Mouse (Mus musculus) ES-Bruce4 (cell line): ENCODE measurements around the gene Olfr1392. TPM values are rescaled to one million over a fixed set of nuclear protein-coding genes. Genes with fewer than 3 reads are reported as not detected.

Source experiments
- H3K27ac ChIP-seq: 2 replicates; pipeline ENCODE4 v1.5.1; 2012; ENCODE audit warnings: low read length, inconsistent platforms; ENCODE audit not compliant: insufficient read depth
- H3K27me3 ChIP-seq: 2 replicates; pipeline ENCODE4 v1.6.1; 2012; ENCODE audit warnings: mild to moderate bottlenecking, low read length, inconsistent platforms; ENCODE audit not compliant: control insufficient read depth, poor library complexity, insufficient read depth, severe bottlenecking
- H3K36me3 ChIP-seq: 2 replicates; pipeline ENCODE4 v1.6.1; 2012; ENCODE audit warnings: inconsistent platforms, mild to moderate bottlenecking, low read length, moderate library complexity; ENCODE audit not compliant: control insufficient read depth, poor library complexity, insufficient read depth, severe bottlenecking
- H3K4me1 ChIP-seq: one replicate; pipeline ENCODE4 v1.8.1; 2011; ENCODE audit warnings: low read length; ENCODE audit not compliant: control insufficient read depth, insufficient read depth
- H3K4me3 ChIP-seq: 2 replicates; pipeline ENCODE4 v1.5.1; 2011; ENCODE audit warnings: low read depth, mild to moderate bottlenecking, low read length
- H3K9ac ChIP-seq: 2 replicates; pipeline ENCODE4 v1.6.1; 2012; ENCODE audit warnings: low read depth, mild to moderate bottlenecking, inconsistent platforms; ENCODE audit not compliant: poor library complexity, severe bottlenecking
- H3K9me3 ChIP-seq: replicated peaks from 2 replicates; pipeline ENCODE4 v1.6.1; 2012; ENCODE audit warnings: mild to moderate bottlenecking, low read length, inconsistent platforms; ENCODE audit not compliant: control insufficient read depth, poor library complexity, insufficient read depth, severe bottlenecking
- CTCF ChIP-seq: IDR thresholded peaks from one replicate; pipeline ENCODE4 v1.8.1; 2011; ENCODE audit warnings: low read depth, low read length
- EP300 ChIP-seq: IDR thresholded peaks from 2 replicates; pipeline ENCODE4 v1.6.1; 2011; ENCODE audit warnings: low read depth, low read length; ENCODE audit not compliant: insufficient read depth
- POLR2A ChIP-seq: IDR thresholded peaks from one replicate; pipeline ENCODE4 v1.8.1; 2011; ENCODE audit warnings: low read length; ENCODE audit not compliant: insufficient read depth
- polyA plus RNA-seq: library from polyadenylated mRNA; stranded (reverse); fragments of >200 nt; gene quantifications from 2 replicates; pipeline ENCODE4 v1.2.4, GENCODE M21; 2011; ENCODE audit warnings: low read depth; ENCODE audit not compliant: missing spikeins, insufficient read depth, insufficient read length

Gene Olfr1392
- polyA plus RNA-seq, 1 experiment = not detected

GRCm38 (mm10) chr11:49245634-49246415 lies 39.3 kb upstream of the Olfr1392 start:
- Histone ChIP-seq H3K36me3 (no peaks in the 10 kb centered on the region; the same call in 1 of the 2 replicates), H3K9ac (peak overlapping the region; percentile 56), H3K4me3 (peak overlapping the region; percentile 56), H3K27ac (peak overlapping the region; percentile 45; the same call in 1 of the 2 replicates), H3K9me3 (no peaks in the 10 kb centered on the region), H3K27me3 (no peaks in the 10 kb centered on the region), H3K4me1 (peaks cover 1% of the 10 kb centered on the region)
- TF ChIP-seq EP300 (no peak), CTCF (no peak), POLR2A (no peak)

- Histone ChIP-seq H3K4me3 (no peak overlapping the region), H3K9ac (no peak overlapping the region), H3K27me3 (no peaks in the 10 kb centered on the region), H3K36me3 (no peaks in the 10 kb centered on the region), H3K27ac (no peak overlapping the region), H3K4me1 (peaks cover 1% of the 10 kb centered on the region), H3K9me3 (no peaks in the 10 kb centered on the region)
- TF ChIP-seq CTCF (no peak), EP300 (no peak), POLR2A (no peak)
Observed at GRCm38 (mm10) chr11:49246523-49246922, 38.6 kb upstream of the Olfr1392 start.

GRCm38 (mm10) chr11:49247255-49247654 lies 37.8 kb upstream of the Olfr1392 start:
- no peaks in the 10 kb centered on the region for H3K9me3 ChIP-seq
- H3K9ac ChIP-seq = no peak overlapping the region
- no peaks in the 10 kb centered on the region for H3K36me3 ChIP-seq
- peaks cover 1% of the 10 kb centered on the region for H3K4me1 ChIP-seq
- no peak overlapping the region for H3K27ac ChIP-seq
- no peak for TF ChIP-seq CTCF
- no peak overlapping the region for H3K4me3 ChIP-seq
- no peaks in the 10 kb centered on the region for H3K27me3 ChIP-seq

GRCm38 (mm10) chr11:49248226-49248973 lies 36.7 kb upstream of the Olfr1392 start:
- no peak overlapping the region for H3K27ac ChIP-seq
- H3K36me3 ChIP-seq = no peaks in the 10 kb centered on the region
- H3K9me3 ChIP-seq = no peaks in the 10 kb centered on the region
- H3K9ac ChIP-seq = no peak overlapping the region
- H3K27me3 ChIP-seq = no peaks in the 10 kb centered on the region
- TF ChIP-seq CTCF (no peak), EP300 (no peak), POLR2A (no peak)
- no peak overlapping the region for H3K4me3 ChIP-seq
- peaks cover 1% of the 10 kb centered on the region for H3K4me1 ChIP-seq

- Histone ChIP-seq H3K9ac (no peak overlapping the region), H3K4me1 (peaks cover 1% of the 10 kb centered on the region), H3K27me3 (no peaks in the 10 kb centered on the region), H3K27ac (no peak overlapping the region), H3K36me3 (no peaks in the 10 kb centered on the region), H3K9me3 (no peaks in the 10 kb centered on the region), H3K4me3 (no peak overlapping the region)
- TF ChIP-seq CTCF (no peak), POLR2A (no peak), EP300 (no peak)
Observed at GRCm38 (mm10) chr11:49248974-49249700, 35.9 kb upstream of the Olfr1392 start.
